Mouse (Mus musculus) left cerebral cortex, postnatal 25 days (tissue): ENCODE measurements around the gene Vipr2. TPM values are rescaled to one million over a fixed set of nuclear protein-coding genes. Genes with fewer than 3 reads are reported as not detected.

Experiments used
- DNase-seq, 2 experiments: peaks; one replicate each; pipeline ENCODE4 v3.0.0; 2022; ENCODE audit warnings: low spot score in 2 of 2, mixed read lengths in 1 of 2
- intact Hi-C: fragments of 180-260 bp; cut with DNase I; formaldehyde crosslinking; loops from one replicate; pipeline ENCODE4 v1.15.1; 2025
- microRNA-seq, 2 experiments: library from miRNA; unstranded; fragments of <30 nt; microRNA quantifications; one replicate each; pipeline ENCODE4 v1.2.0; 2022
- total RNA-seq, 2 experiments: library from RNA; stranded (reverse); gene quantifications; 2 replicates each; pipeline ENCODE4 v1.2.3; 2021

Gene Vipr2
- total RNA-seq, 2 experiments from 2014 or later = 0.71 to 0.80 TPM

DNA sequence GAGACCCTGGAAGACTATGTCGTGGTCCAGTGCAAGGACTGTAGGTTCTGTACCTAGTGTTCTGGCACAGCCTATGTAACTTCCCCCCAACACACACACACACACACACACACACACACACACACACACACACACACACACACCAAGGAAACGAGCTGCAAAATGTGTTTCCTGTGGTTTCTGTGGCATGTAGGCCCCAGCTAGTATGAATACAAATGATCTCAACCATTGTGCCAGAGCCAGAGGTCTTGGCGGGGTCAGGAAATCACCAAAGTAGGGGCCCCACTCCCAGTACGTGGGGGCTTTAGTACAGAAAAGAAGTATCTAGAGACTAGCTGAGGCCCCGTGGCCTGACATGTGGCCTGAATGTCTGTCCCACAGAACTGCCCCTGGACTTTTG, 67.7 kb downstream of the Vipr2 start:
- intact Hi-C loops = no loop called here

DNA sequence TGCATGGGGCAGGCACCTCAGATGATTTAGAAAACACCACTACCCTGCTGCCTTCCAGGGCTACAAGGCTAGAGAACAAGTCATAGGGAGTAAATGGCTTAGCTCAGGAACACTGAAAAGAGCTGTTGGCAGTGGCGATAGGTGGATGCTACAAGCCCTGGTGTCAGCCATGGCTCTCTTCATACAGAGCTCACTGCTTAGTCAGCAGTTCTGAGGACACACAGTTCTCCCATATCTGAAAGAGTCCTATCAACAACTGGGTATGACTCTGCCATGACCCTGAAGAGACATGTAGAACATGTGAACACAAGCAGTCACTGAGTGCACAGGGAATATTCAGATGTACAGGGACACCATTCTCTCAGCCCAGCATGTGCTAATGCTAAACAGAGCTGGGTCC, 68.2 kb downstream of the Vipr2 start:
- intact Hi-C loops = no loop called here
- no peak for DNase-seq

More for the DNA sequence above, 67.7 kb downstream of the Vipr2 start:
- no peak for DNase-seq

DNA sequence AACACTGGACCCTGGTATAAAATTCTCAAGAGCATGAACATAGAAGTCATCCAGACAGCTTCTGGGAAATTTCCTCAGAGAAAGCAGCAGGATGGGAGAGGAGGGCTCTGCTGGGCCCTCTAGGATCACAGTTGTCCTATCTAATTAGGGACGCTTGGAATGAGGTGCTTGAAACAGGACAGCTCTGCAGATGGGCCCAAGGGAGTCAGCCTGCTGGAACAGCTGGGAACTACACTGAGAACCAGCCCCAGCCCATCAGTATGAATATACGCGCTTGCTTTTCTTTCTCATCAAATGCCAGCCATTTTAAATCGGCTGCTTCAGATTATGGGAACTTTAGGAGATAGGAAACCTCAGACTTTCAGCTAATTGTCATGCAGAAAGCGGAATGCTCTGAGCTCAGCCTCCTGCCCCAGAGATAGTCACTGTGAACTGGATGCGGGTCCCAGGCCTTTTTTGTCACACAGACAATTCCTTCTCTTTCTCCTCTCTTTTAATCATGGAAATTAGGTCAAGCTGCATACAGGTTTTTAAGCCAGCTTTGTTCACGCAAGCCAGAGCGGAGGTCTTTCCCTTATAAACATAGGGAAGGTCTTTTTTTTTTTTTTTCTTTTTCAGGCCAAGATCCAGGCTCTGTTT, 69.6 kb downstream of the Vipr2 start:
- DNase-seq = no peak
- intact Hi-C loops = no loop called here

DNA sequence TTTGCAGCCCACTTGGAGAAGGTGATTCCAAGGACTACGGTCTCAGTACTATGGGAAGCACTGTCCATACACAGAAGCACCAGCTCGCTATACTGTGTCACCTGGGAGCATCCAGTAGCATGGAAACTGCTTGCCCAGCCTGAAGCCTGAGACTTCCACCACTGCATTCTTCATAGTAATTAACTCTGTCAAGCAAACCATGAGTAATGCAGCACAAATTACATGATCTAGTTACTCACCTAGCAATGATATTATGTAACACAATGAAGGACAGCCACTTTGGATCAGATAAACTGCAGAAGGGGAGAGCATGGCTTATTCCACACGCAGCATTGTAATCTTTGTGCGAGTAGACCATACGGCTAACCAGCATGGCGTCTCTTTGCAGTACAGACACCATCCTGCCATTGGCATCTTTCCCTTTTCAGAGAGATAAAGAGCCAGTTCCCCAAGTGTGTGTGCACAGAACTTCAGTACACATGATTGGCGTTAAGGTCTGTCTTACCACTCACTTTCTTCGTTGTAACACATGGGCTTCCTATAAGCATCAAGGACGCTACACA, 75.4 kb downstream of the Vipr2 start:
- DNase-seq = no peak
- intact Hi-C loops = no loop called here

DNA sequence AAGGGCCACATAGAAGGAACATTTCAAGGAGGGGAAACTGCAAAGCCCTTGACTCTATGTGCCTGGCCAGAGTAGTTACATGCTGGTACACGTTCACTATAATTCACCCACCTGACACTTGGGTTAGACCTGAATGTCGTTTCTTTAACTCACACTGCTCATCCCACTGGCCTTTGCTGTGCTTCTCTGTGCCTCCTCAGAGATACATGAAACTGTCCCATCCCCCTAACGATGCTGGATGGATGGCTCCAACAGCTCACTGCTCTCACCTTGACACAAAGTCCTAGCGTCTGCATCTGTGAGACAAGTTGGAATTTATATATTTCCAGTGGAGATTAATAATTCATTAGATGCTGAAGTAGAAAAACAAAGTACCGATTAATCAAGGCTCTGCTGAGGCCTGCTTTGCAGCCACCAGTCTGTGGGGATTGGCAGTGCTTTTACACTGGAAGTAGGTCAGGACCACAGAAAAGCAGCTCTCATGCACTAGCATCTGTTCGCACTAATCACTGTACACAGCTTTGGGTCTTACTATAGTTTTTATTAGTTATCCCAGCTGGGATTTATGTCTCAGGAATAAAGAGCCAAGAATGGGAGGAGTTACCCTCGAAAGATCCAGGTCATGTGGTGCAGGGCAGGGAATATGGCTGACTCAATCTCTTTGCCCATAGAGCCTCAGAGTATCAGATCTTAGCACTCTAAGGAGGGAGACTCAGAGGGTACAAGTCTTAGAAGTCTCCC, 79.4 kb downstream of the Vipr2 start:
- DNase-seq = peak in 1 of 2 experiments; percentile 10
- intact Hi-C loops = no loop called here

DNA sequence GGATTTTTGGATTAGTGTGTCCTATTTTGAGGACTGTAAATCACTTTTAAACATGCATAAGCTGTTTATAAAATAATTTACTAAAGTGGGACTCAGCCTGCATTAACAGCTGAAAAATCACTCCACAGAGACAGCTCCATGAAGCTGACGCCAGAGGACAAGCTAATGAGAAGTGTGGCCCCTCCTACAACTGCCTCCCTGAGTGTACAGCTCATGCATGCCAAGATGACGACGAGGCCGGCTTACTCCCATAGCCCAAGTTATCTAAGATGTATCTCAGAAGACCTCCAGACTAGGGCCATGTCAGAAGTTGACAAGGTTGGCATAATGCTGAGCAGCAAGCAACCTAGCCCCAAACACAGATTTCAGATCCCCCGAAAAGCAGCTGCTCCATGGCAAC, 81.7 kb downstream of the Vipr2 start:
- no peak for DNase-seq
- intact Hi-C loops = no loop called here

DNA sequence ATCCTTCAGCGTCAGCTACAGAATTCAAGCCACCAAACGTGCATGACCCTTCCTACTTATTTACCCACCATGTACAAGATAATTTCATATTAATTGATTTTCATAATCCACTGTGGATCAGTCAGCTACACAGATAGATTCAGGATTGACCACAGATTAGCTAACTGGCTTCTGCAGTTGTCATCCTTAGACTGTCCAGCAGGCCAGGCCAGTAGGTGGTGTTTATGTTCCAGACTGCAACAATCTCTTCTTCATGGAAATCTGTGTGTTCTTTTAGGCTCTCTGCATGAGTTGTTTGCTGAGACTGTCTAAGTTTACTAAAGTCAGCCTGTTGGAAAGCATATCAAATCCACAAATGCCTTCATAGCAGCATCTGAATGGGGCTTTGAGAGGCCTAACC, 82.2 kb downstream of the Vipr2 start:
- intact Hi-C loops = no loop called here
- no peak for DNase-seq

DNA sequence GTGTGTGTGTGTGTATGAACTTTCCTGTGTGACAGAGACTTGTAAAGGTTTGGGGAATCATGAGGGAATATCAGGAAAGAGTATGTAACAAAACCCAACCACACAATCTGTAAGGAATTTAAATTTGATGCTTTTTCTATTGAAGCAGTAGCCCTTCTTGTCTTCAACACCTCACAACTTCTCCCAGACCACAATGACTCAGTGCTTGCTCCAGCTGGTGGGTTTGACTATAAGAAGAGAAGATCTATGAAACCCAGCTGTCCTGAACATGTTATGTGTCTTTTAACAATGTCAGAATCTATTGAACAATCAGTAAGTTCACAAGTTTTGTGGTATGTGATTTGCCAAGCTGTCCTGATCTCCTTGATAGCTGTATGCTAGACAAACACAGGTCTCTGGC, 87.8 kb downstream of the Vipr2 start:
- DNase-seq = no peak
- intact Hi-C loops = no loop called here

DNA sequence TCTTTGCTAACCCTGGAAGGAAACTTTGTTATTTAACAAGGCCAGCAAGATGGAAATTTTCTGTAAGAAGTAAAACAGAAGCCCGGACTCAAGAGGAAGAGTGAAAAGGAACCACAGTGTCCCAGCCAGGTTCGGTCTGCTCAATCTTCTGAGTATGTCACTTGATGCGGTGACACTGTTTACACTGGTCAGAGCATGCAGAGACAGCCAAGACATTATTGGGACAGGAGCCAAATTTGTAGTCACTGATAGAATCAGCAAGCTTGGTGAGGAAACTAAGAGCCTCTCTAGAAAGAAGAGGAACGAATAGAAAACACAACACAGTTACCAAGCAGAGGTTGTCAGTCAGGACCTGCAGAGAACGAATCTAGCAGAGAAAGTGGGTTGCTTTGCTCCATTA, 92.1 kb downstream of the Vipr2 start:
- DNase-seq = no peak
- intact Hi-C loops = no loop called here

DNA sequence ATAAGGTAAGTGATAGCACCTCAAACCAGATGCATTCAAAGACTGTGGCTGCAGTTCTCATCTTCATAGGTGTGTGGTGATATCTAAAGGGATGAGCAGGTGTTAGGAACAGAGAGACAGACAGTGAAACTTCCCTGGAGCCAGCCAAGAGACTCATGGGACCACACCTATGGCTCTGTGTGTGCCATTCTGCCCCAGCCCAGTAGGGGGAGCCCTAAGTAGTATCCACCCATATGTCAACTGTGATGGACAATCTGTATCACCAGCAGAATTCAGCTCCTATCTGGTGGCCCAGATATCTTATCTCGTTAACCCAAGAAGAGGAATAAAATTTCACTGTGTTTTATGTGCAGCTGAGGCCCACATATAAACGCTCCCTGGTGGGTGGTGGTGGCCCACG, 99.4 kb downstream of the Vipr2 start:
- intact Hi-C loops = no loop called here
- DNase-seq = no peak

DNA sequence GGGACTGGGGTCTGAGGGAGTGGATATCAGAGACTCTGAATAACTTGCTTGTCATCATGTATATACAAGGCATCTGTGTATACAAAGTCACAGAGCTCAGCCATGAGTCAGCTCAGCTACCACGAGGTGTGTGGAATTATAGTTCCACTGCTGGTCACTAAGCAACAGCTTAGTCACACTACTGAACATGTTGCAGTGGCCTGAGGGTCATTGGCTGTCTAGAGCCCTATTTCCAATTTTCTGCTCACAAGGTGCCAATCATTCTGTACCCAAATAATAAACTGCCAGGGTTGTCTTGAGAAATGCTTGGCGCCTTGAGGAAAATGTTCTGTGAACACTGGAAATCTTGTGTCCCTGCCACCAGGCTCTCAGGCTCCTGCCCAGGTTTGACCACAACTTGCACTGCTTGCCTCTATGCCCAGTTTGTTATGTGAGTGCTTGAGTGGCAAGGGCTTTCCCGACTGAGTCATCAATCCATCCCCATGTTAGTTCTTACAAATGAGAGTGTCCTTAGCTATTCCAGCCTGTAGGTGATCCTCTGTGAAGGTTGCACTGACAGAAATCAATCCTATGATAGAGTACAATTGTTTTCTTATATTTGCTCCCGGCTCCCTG, 104.0 kb downstream of the Vipr2 start:
- intact Hi-C loops = no loop called here
- DNase-seq = no peak

DNA sequence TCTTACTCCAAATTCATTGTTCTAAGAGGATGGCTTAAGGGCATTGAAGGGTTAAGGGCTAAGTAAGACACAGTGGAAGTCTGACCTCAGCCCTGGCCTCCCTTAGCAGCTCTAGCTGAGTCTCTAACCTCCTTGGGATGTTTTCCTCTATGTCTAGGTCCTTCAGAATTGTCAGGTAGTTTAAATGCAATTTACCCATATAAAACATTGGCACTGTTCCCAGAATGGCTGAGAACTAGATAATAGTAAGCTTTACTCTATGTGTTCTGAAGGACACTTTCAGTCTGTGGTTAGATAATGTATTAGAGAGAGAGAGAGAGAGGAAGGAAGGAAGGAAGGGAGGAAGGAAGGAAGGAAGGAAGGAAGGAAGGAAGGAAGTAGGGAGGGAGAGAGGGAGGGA, 104.8 kb downstream of the Vipr2 start:
- no peak for DNase-seq
- intact Hi-C loops = no loop called here

DNA sequence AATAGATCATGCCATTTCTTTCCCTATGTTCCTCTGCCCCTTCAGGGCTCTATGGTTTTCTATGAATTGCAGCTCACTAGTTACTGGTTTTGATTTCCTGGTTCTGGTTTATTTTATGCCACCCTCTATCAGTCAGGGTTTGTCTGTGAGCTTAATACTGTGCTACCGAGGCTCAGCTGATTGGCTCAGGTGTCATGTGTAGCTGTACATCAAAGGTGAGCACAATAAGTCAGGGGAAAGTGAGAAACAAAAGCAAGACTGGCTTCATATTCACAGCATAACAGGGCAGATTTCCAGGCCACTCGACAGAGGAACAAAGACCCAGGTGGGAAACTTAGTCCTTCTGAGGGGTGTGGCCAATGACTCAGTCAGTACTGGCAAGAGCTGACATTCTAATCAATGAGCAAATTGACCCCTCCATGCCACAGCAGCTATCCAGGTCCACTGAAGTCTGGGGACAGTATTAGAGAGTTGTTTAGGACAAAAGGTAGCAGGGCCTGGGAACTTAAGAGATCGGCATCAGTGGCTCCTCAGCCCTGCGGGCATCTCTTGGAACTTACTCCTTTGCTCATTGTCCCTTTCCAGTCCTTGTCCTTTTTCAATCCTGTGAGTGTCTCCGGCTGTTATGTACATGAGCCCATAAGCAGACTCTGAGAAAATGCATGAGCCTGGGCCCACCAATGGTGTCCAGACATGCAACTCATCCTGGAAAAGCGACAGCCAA, 105.8 kb downstream of the Vipr2 start:
- DNase-seq = no peak
- intact Hi-C loops = no loop called here

DNA sequence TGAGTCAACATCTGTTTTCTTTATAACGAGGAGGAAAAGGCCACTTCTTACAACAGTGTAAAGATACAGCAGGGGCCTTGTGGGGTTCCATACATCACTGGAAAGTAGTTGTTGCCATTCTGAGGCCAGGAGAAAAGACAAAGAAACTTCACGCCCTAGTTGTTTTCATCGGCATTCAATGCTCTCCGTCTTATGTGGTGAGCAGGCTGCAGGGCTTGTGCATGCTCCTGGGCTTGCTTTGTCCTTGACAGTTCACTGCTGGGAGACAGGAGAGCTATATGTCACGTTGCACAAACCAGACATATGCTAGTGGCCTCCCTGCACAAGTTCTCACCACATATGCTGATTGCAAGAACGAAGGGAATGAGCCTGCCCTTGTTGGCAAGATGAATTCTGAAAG, 116.4 kb downstream of the Vipr2 start:
- intact Hi-C loops = no loop called here
- DNase-seq = no peak

DNA sequence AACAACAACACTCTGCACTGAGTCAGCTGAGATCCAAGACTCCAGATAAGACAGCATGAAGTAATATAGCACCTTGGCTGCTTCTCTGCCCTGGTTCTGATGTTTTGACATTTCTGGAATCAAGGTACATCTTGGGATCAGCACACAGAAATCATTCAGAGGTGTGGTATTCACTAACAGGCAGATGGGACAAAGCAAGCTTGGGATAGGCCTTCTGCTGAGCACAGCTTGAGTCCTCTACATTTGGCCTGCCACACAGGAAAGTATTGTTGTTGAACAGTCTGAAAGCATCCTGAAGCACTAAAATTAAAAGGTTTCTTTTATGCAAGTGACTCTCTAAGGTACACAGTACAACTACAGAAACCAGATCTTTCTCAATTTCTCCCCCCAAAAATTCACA, 117.1 kb downstream of the Vipr2 start:
- intact Hi-C loops = no loop called here

More for the DNA sequence above, 117.1 kb downstream of the Vipr2 start:
- no peak for DNase-seq

Small RNA genes lying within 50 kb of the gene (microRNA-seq; reads per million reads assigned to microRNA genes)
- gene Gm44372 = 0 reads per million in 2 experiments

Other genes starting within 250 kb of the Vipr2 start
- 10 to 100 TPM; 30.6 to 34.9 TPM for gene Zfp386, start 30.0 kb upstream of the Vipr2 start, total RNA-seq
- gene Wdr60, start 185.3 kb downstream of the Vipr2 start, total RNA-seq = 10 to 100 TPM; 15.3 to 20.4 TPM
- not detected for gene Gm11027, start 197.7 kb downstream of the Vipr2 start, total RNA-seq
- gene Esyt2, start 203.5 kb downstream of the Vipr2 start, total RNA-seq = 10 to 100 TPM; 56.2 to 60.2 TPM